Mouse (Mus musculus) lung, embryonic 14.5 days (tissue): ENCODE measurements around the gene Olfr1049. TPM values are rescaled to one million over a fixed set of nuclear protein-coding genes. Genes with fewer than 3 reads are reported as not detected.
"Not testable (repeated sequence)": the region's sequence is repeated elsewhere in the genome, so short reads cannot be mapped to it uniquely, and the experiment has no call there.

ENCODE experiments used
- ATAC-seq: fragments of 200-750 bp; cut with Nextera tagmentation; 2 replicates; pipeline ENCODE4 v1.8.0; 2017; ENCODE audit warnings: mild to moderate bottlenecking, moderate TSS enrichment, moderate library complexity; ENCODE audit not compliant: insufficient read depth
- DNase-seq: peaks from one replicate; pipeline ENCODE4 v3.0.0-alpha.2; 2015
- H3K27ac ChIP-seq: fragments of 300-500 bp; sonication (generic); 2 replicates; pipeline ENCODE4 v1.5.1; 2014; ENCODE audit warnings: low read depth, mild to moderate bottlenecking, moderate library complexity
- H3K27me3 ChIP-seq: fragments of 300-500 bp; sonication (generic); 2 replicates; pipeline ENCODE4 v1.6.1; 2014; ENCODE audit warnings: low read length, control low read depth; ENCODE audit not compliant: insufficient read depth
- H3K36me3 ChIP-seq: fragments of 300-500 bp; sonication (generic); 2 replicates; pipeline ENCODE4 v1.6.1; 2014; ENCODE audit warnings: control low read depth; ENCODE audit not compliant: insufficient read depth
- H3K4me1 ChIP-seq: fragments of 300-500 bp; sonication (generic); 2 replicates; pipeline ENCODE4 v1.6.1; 2014; ENCODE audit warnings: antibody characterized with exemption, control low read depth; ENCODE audit not compliant: insufficient read depth
- H3K4me2 ChIP-seq: fragments of 300-500 bp; sonication (generic); 2 replicates; pipeline ENCODE4 v1.6.1; 2014; ENCODE audit warnings: mild to moderate bottlenecking
- H3K4me3 ChIP-seq: fragments of 300-500 bp; sonication (generic); 2 replicates; pipeline ENCODE4 v1.5.1; 2014; ENCODE audit warnings: low read depth, low read length
- H3K9ac ChIP-seq: fragments of 300-500 bp; sonication (generic); 2 replicates; pipeline ENCODE4 v1.6.1; 2014
- H3K9me3 ChIP-seq: fragments of 300-500 bp; sonication (generic); 2 replicates; pipeline ENCODE4 v1.6.1; 2016; ENCODE audit warnings: low read depth, low read length, control low read depth
- CTCF ChIP-seq: IDR thresholded peaks from 2 replicates; pipeline ENCODE4 v1.5.1; 2016; ENCODE audit warnings: antibody characterized with exemption, low read depth
- WGBS: fragments of 180-500 bp; shearing (Covaris S2); extraction: QIAGEN DNeasy Blood & Tissue Kit; methylation state at CpG from one replicate; pipeline ENCODE4 v1.1.7; 2014; 5-methylcytosine and 5-hydroxymethylcytosine counted together
- polyA plus RNA-seq: library from polyadenylated mRNA; unstranded; fragments of >200 nt; fragmentation: Nextera tagmentation; extraction: Ambion mirVana; gene quantifications from 2 replicates; pipeline ENCODE4 v1.2.1, GENCODE M21; 2014

Gene Olfr1049
- not detected in 2 replicates for polyA plus RNA-seq

DNA sequence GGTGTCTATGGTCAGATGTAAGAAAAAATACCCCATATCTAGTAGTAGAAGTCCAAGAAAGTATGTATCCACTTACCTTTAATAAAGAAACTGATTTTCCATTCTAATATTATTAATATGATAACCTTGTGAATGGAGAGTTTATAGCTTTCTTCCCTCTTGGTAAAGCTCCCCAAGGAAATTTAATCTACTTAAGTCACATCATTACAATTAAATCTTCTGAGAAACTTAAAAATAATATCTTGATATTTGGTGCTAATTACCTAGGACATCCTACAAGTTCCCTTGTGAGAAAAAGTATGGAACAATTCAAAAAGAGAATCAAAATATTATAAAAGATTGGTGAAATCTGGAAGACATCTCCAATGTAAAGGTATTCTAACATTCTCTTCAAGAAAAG, at the start of gene Olfr1049:
Gene Olfr1049 (minus strand): TSS at position 101 of the 400 bp plus-strand sequence.
- not testable (repeated sequence) for H3K4me2 ChIP-seq, H3K36me3 ChIP-seq, H3K27me3 ChIP-seq, H3K9ac ChIP-seq, H3K4me3 ChIP-seq, H3K9me3 ChIP-seq, DNase-seq, H3K27ac ChIP-seq, ATAC-seq, H3K4me1 ChIP-seq

DNA sequence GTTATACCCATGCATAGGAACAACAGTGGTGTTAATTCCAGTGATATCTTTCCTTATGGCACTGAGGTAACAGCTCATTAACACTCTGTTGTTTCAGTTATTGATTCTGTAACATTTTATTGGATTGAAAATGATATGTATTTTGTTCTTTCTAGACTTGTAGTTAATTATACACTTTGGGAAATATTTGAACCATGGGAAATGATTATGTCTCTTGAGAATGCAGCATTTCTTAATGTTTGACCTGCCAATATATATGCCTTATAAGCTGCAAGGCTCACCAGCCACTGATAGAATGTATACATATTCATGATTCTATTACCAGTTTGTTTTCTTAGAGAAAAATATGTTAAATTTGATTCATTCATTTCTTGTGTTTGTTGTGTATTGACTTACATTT, 34.0 kb upstream of the Olfr1049 start, which contains the start of gene Olfr1052:
Gene Olfr1052 (plus strand): TSS at position 301 of the 400 bp plus-strand sequence.
- Histone ChIP-seq H3K27ac (no peak within 1 kb of the TSS), H3K9ac (no peak within 1 kb of the TSS), H3K36me3 (no peaks in the 10 kb centered on the region), H3K4me1 (no peaks in the 10 kb centered on the region), H3K9me3 (no peaks in the 10 kb centered on the region), H3K4me2 (no peak within 1 kb of the TSS), H3K27me3 (no peaks in the 10 kb centered on the region), H3K4me3 (no peak within 1 kb of the TSS)
- DNase-seq (no peak), ATAC-seq (no peak)
- TF ChIP-seq CTCF: no peak

DNA sequence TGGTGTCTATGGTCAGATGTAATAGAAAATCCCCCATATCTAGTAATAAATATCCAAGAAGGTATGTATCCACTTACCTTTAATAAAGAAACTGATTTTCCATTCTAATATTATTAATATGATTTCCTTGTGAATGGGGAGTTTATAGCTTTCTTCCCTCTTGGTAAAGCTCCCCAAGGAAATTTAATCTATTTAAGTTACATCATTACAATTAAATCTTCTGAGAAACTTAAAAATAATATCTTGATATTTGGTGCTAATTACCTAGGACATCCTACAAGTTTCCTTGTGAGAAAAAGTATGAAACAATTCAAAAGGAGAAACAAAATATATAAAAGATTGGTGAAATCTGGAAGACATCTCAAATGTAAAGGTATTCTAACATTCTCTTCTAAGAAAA, 20.9 kb upstream of the Olfr1049 start, which contains the start of gene Olfr1051:
Gene Olfr1051 (minus strand): TSS at position 101 of the 400 bp plus-strand sequence.
- not testable (repeated sequence) for H3K36me3 ChIP-seq, H3K4me1 ChIP-seq, H3K9ac ChIP-seq, H3K4me2 ChIP-seq, DNase-seq, ATAC-seq, H3K27ac ChIP-seq, H3K27me3 ChIP-seq, H3K4me3 ChIP-seq, H3K9me3 ChIP-seq

DNA sequence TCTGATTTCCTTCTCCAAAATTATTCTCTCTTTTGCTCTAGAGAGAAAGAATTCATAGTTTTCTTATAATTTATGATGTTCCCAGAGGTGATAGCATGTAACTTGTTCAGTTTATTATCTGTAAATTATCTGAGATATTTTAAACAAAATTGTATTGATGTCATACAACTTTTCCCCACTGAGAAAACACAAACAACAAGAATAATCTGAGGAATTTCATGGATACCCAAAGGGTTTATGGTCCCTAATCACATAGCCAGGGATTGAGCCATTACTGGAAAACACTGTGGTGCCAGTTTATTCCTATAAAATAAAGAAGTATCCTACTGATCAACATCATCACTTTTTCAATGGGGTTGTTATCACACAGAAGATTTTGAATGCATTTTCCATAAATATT, 17.9 kb downstream of the Olfr1049 start, which contains the start of gene Olfr1048:
Gene Olfr1048 (minus strand): TSS at position 101 of the 400 bp plus-strand sequence.
- no peak for TF ChIP-seq CTCF
- no peak for DNase-seq
- no peaks in the 10 kb centered on the region for H3K27me3 ChIP-seq
- H3K36me3 ChIP-seq: no peaks in the 10 kb centered on the region
- no peak within 1 kb of the TSS for H3K9ac ChIP-seq
- H3K9me3 ChIP-seq: no peaks in the 10 kb centered on the region
- H3K4me1 ChIP-seq: no peaks in the 10 kb centered on the region
- H3K4me3 ChIP-seq: no peak within 1 kb of the TSS
- no peak within 1 kb of the TSS for H3K4me2 ChIP-seq
- no peak for ATAC-seq
- no peak within 1 kb of the TSS for H3K27ac ChIP-seq

DNA sequence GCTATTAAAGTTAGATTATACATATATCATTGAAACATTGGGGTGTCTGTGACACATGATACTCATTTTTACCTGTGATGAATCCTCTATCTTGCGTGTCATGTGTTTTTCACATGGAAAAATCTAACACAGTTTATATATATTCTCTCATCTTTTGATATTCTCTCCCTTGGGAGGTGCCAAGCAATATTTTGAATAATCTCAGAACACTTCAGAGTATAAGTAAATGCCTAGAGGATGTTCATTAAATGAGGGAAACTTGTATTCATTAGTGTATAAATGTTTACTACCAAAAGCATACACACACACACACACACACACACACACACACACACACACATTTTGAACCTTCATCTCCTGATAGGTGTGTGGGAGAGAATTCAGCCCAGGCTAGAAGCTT, 26.8 kb downstream of the Olfr1049 start, which contains the start of gene Olfr1047:
Gene Olfr1047 (minus strand): TSS at position 101 of the 400 bp plus-strand sequence.
- no peak within 1 kb of the TSS for H3K27ac ChIP-seq
- 84% methylated on average over 1 of the region's 1 CpGs for WGBS
- TF ChIP-seq CTCF: no peak
- H3K9ac ChIP-seq: no peak within 1 kb of the TSS
- no peaks in the 10 kb centered on the region for H3K9me3 ChIP-seq
- ATAC-seq (no peak), DNase-seq (no peak)
- H3K36me3 ChIP-seq: no peaks in the 10 kb centered on the region
- H3K4me3 ChIP-seq: no peak within 1 kb of the TSS
- H3K4me2 ChIP-seq: no peak within 1 kb of the TSS
- no peaks in the 10 kb centered on the region for H3K4me1 ChIP-seq
- no peaks in the 10 kb centered on the region for H3K27me3 ChIP-seq

DNA sequence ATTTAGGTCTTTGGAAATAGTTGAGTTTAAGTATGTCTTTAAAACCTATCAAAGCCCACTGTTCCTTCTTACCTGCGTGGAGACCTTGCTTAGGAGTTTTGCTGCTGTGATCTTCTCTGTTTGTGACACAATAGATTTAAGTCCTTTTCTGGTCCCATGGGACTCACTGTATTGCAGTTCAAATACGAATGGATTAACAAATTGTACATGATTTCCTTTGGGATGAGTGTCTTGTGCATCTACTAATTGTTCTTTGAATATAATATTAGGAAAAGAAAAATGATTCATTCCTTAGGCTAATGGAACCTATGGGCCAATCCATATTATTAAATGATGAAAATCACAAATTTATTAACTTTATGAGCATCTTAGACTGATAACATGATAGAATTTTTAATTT, 38.9 kb downstream of the Olfr1049 start, which contains the start of gene Olfr1046:
Gene Olfr1046 (minus strand): TSS at position 101 of the 400 bp plus-strand sequence.
- ATAC-seq (no peak), DNase-seq (no peak)
- no peaks in the 10 kb centered on the region for H3K9me3 ChIP-seq
- H3K27ac ChIP-seq: no peak within 1 kb of the TSS
- no peaks in the 10 kb centered on the region for H3K4me1 ChIP-seq
- no peaks in the 10 kb centered on the region for H3K36me3 ChIP-seq
- no peak within 1 kb of the TSS for H3K4me3 ChIP-seq
- WGBS: 66% methylated on average over 2 of the region's 2 CpGs
- no peak within 1 kb of the TSS for H3K4me2 ChIP-seq
- H3K27me3 ChIP-seq: no peaks in the 10 kb centered on the region
- H3K9ac ChIP-seq: no peak within 1 kb of the TSS
- no peak for TF ChIP-seq CTCF

Other genes starting within 250 kb of the Olfr1049 start
- gene Olfr1033, start 237.7 kb downstream of the Olfr1049 start, polyA plus RNA-seq: 0.61 and 2.8 TPM in 2 replicates
- not detected in 2 replicates for gene Olfr1034, start 212.5 kb downstream of the Olfr1049 start, polyA plus RNA-seq
- gene Olfr1036, start 184.3 kb downstream of the Olfr1049 start, polyA plus RNA-seq: not detected in 2 replicates
- not detected in 2 replicates for gene Olfr1037, start 170.9 kb downstream of the Olfr1049 start, polyA plus RNA-seq
- not detected in 2 replicates for gene Olfr1039, start 122.4 kb downstream of the Olfr1049 start, polyA plus RNA-seq
- not detected in 2 replicates for gene Olfr1040, start 111.6 kb downstream of the Olfr1049 start, polyA plus RNA-seq
- gene Olfr1042, start 96.5 kb downstream of the Olfr1049 start, polyA plus RNA-seq: not detected in 2 replicates
- gene Olfr1043, start 90.8 kb downstream of the Olfr1049 start, polyA plus RNA-seq: not detected in 2 replicates
- gene Olfr1044, start 80.5 kb downstream of the Olfr1049 start, polyA plus RNA-seq: not detected in 2 replicates
- not detected in 2 replicates for gene Olfr52, start 72.6 kb downstream of the Olfr1049 start, polyA plus RNA-seq
- gene Olfr1045, start 55.3 kb downstream of the Olfr1049 start, polyA plus RNA-seq: not detected in 2 replicates
- gene Olfr1046, start 39.0 kb downstream of the Olfr1049 start, polyA plus RNA-seq: not detected in 2 replicates
- gene Olfr1047, start 26.9 kb downstream of the Olfr1049 start, polyA plus RNA-seq: not detected in 2 replicates
- gene Olfr1048, start 18.0 kb downstream of the Olfr1049 start, polyA plus RNA-seq: not detected in 2 replicates
- not detected in 2 replicates for gene Olfr1051, start 20.8 kb upstream of the Olfr1049 start, polyA plus RNA-seq
- gene Olfr1052, start 34.1 kb upstream of the Olfr1049 start, polyA plus RNA-seq: not detected in 2 replicates
- not detected in 2 replicates for gene Olfr1053, start 57.0 kb upstream of the Olfr1049 start, polyA plus RNA-seq
- gene Olfr1054, start 77.1 kb upstream of the Olfr1049 start, polyA plus RNA-seq: not detected in 2 replicates
- not detected in 2 replicates for gene Olfr1055, start 92.0 kb upstream of the Olfr1049 start, polyA plus RNA-seq
- gene Olfr1056, start 104.1 kb upstream of the Olfr1049 start, polyA plus RNA-seq: not detected in 2 replicates
- not detected in 2 replicates for gene Olfr1057, start 120.1 kb upstream of the Olfr1049 start, polyA plus RNA-seq
- gene Olfr1058, start 130.2 kb upstream of the Olfr1049 start, polyA plus RNA-seq: not detected in 2 replicates
- gene Olfr1061, start 155.7 kb upstream of the Olfr1049 start, polyA plus RNA-seq: not detected in 2 replicates
- not detected in 2 replicates for gene Olfr1062, start 168.4 kb upstream of the Olfr1049 start, polyA plus RNA-seq
- not detected in 2 replicates for gene Olfr1065, start 192.3 kb upstream of the Olfr1049 start, polyA plus RNA-seq
- gene Olfr1066, start 197.9 kb upstream of the Olfr1049 start, polyA plus RNA-seq: not detected in 2 replicates
- gene Olfr228, start 229.1 kb upstream of the Olfr1049 start, polyA plus RNA-seq: not detected in 2 replicates